ENCODE assay signal across 26 mouse cellular contexts in genomic region chr9:61776446-61776845, GRCm38 (mm10).
"Had no signal": no experiment of that assay in that cellular context is flagged by ENCODE, and none has a peak within 500 bp of the region (broad histone marks: within the 10 kb centered on the region; RNA-seq: fewer than 3 reads in every experiment).

No protein-coding gene starts in this region.

- H3K27ac ChIP-seq: embryonic facial prominence, embryonic 10.5 days; embryonic facial prominence, embryonic 12.5 days; embryonic facial prominence, embryonic 13.5 days; embryonic facial prominence, embryonic 15.5 days; forebrain, embryonic 10.5 days; forebrain, embryonic 12.5 days; forebrain, embryonic 15.5 days; gastrocnemius, adult 2 months; heart, adult 2 months; heart, embryonic 10.5 days had no signal

- H3K36me3 ChIP-seq: embryonic facial prominence, embryonic 10.5 days; embryonic facial prominence, embryonic 12.5 days; embryonic facial prominence, embryonic 13.5 days; embryonic facial prominence, embryonic 15.5 days; forebrain, embryonic 10.5 days; forebrain, embryonic 12.5 days; forebrain, embryonic 15.5 days; heart, embryonic 10.5 days had no signal

- H3K4me3 ChIP-seq: embryonic facial prominence, embryonic 10.5 days; embryonic facial prominence, embryonic 12.5 days; embryonic facial prominence, embryonic 13.5 days; embryonic facial prominence, embryonic 15.5 days; erythroblast, embryonic 14.5 days; forebrain, embryonic 10.5 days; forebrain, embryonic 12.5 days; forebrain, embryonic 15.5 days; gastrocnemius, adult 2 months; heart, adult 2 months; heart, embryonic 10.5 days had no signal

- H3K27me3 ChIP-seq: forebrain, embryonic 15.5 days had no signal

- H3K9ac ChIP-seq: embryonic facial prominence, embryonic 12.5 days; embryonic facial prominence, embryonic 13.5 days; embryonic facial prominence, embryonic 15.5 days; forebrain, embryonic 12.5 days; forebrain, embryonic 15.5 days; forebrain, postnatal 0 days had no signal

- H3K4me2 ChIP-seq: embryonic facial prominence, embryonic 12.5 days; embryonic facial prominence, embryonic 13.5 days; embryonic facial prominence, embryonic 15.5 days; forebrain, embryonic 12.5 days; forebrain, embryonic 15.5 days; heart, embryonic 11.5 days had no signal

- H3K9me3 ChIP-seq: embryonic facial prominence, embryonic 10.5 days; embryonic facial prominence, embryonic 12.5 days; embryonic facial prominence, embryonic 13.5 days; embryonic facial prominence, embryonic 15.5 days; forebrain, embryonic 10.5 days; forebrain, embryonic 12.5 days; forebrain, embryonic 15.5 days; heart, embryonic 10.5 days had no signal

- H3K4me1 ChIP-seq: embryonic facial prominence, embryonic 10.5 days; embryonic facial prominence, embryonic 12.5 days; embryonic facial prominence, embryonic 13.5 days; embryonic facial prominence, embryonic 15.5 days; forebrain, embryonic 10.5 days; forebrain, embryonic 12.5 days; forebrain, embryonic 15.5 days; heart, embryonic 10.5 days had no signal

- DNase-seq: cerebellum, adult 9-11 months; cerebellum, postnatal 10 days; cerebellum, postnatal 14 days; cerebellum, postnatal 25 days; cerebellum, postnatal 36 days; embryo, embryonic 11 days; forebrain, postnatal 0 days; gastrocnemius, adult 2 months; gastrocnemius, postnatal 10 days; gastrocnemius, postnatal 14 days; gastrocnemius, postnatal 25 days; heart, adult 11 months; heart, adult 18-20 months; heart, adult 2 months had no signal

- ATAC-seq: forebrain, embryonic 14.5 days; forebrain, embryonic 15.5 days; forebrain, embryonic 16.5 days; forebrain, postnatal 0 days had no signal
